Mouse (Mus musculus): ENCODE measurements around the gene Dusp23.
A peak's percentile ranks its signal among the peaks of the same experiment; 100 is the strongest.

Gene Dusp23

GRCm38 (mm10) chr1:172619235-172619634 lies 13.5 kb downstream of the Dusp23 start:
- peak; percentile 15 for DNase-seq (ENCODE audit: low read depth)

DNA sequence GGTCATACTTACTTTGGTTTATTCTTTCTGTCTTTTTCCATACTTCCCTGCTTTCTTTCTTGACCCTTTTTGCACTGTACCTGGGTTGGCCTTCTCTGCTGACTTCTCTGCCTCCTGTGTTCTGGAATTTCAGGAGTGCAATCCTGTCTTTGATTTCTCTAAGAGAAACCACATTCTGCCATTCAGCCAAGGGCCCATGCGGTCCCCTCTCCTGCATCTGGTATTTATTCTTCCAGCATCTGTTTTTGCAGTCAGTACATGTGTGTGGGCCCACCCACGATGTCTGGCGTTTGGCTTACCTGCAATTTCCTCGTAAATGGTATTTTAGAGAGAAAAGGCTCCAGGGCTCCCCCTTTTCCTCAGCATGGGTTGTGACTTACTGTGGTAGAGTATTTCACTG lies 14.6 kb downstream of the Dusp23 start:
- DNase-seq (ENCODE audit: low read depth), result no peak

DNA sequence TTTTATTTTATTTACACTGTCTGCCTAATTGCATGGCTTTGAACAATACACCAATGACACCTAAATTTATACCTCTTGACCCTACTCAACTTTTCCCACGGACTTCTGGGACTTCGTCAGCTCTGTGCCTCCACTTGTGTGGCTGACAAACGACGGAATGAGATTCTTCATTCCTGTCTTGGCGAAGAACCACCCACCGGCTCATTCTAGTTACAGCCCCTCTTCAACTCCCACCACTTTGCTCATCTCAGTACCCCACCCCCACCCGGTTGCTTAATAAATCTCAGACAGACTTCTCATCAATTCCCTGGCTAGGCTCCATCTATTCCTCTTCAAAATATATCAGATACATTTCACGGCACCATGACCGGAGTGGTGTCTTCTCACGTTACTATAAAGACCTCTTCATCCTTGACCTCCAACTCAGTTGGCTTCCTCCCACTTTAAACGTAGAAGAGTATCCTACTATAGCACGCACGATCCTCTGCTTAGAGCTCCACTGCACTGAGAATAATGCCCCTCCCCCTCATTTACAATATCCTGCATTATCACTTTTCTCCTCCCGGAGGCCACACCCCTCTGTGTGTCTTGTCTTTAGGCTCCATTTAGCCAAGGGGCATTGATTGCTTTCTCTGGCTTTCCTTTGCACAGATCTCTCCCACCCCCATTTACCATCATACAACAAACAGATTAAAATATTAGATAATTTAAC lies 15.2 kb downstream of the Dusp23 start:
- no peak for DNase-seq (ENCODE audit: low read depth)

DNA sequence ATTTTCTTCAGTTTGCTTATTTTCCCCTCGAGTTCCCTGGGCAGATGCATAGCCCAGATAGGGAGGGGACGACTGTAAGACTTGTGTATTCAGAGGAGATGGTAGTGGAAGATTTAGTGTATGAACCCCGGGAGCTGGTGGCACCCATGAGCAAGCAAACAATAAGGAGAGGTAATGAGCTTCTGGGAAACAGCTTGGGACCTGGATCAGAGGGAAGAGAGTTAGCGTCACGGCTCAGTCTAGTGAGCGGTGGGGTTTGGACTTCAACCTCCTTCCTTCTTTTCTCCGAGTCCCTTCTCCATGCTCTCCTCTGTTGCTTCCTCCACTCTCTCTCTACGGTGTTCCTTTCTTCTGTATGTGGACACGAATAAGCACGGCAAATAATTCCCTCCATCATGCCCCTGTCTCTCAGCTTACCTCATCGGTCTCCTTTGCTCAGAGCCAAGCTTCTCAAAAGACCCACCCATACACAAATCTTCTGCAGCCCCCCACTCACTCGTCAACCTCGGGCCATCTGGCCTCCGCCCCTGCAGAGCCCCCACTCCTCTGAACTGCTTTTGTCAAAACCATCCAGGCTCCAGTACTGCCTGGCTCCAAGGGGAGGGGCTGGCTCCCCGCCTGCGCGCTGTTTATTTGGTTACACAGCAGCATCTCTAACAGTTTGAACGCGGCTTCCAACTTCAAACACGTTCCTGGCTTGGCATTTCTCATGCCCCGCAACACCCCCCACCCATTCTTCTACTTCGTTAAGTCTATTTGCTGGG lies 16.0 kb downstream of the Dusp23 start:
- no peak for DNase-seq (ENCODE audit: low read depth)

DNA sequence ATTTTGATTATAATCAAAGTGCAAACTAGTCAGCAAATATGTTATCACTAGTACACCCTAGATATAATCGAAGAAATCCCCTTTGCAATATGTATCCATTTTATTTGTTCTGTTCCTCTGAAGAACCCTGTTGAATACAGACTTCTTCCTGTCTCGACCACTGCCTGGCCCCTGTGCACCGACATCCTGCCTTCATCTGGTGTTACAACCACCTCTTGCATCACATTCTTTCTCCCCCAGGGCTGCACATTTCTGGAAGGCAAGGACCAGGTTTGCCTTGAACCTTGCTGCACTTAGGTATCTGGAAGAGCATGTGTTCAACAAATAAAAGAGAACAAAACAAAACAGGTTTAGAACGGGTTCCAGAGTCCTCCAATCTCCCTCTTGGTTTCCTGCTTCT lies 17.4 kb downstream of the Dusp23 start:
- no peak for DNase-seq (ENCODE audit: low read depth)

DNA sequence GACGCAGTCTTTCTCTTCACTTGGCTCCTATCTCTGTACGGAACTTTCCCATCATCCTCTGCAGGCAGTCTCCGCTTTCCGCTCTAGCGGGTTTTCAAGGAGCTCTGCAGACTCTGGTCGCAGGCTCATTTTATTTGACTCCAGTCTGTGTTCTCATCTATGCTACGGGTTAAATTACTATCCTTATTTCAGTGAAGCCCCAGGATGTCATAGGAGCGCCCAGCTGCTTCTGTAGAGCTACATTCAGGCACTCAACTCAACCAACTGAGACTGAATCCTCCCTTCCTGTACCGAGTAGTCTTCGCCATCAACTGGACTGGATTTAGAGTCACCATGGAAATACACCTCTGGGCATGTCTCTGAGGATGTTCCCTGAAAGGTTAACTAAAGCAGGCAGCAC lies 18.1 kb downstream of the Dusp23 start:
- DNase-seq (ENCODE audit: low read depth), result no peak

DNA sequence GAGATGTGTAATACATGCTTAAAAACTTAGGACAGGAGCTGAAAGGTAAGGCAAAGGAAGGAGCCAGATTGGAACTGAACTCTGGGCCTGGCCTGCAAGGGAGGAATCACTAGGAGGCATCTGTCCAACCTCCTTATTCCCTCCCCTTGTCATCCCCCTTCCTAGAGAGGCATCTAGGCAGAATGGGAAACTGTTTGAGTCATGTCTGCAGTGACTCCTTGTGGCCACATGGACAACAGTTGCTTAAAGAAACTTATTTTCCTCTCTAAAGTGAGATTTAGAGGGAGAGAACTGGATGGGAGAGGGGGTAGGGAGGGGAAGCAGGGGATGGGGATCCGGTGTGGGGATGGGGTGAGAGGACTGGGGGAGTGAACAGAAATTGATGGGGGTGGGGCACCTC lies 20.0 kb downstream of the Dusp23 start:
- peak; percentile 20 for DNase-seq (ENCODE audit: low read depth)

DNA sequence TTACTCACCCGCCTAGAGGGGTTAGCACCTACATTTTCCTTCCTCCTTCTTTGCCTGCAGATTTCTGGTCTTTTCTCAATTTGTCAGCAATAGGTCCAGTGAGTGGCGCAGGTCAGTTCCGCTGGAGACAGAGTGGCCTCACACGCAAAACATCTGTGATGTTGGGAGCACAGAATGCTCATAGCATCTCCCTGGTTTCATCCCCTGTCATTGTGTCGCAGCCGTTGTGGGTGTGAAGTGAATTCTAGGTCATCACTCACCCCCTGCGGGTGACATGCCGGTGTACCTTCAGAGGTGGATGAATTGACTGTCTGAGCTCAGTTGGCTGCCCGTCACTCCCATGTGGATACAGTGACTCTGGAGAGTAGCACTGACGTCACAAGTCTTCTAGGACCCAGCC lies 21.5 kb downstream of the Dusp23 start:
- DNase-seq (ENCODE audit: low read depth), result no peak

GRCm38 (mm10) chr1:172602326-172602725 lies 30.4 kb downstream of the Dusp23 start, which contains the start of gene Fcrl6:
Gene Fcrl6 (minus strand): TSS chr1:172602551.
- DNase-seq (ENCODE audit: low read depth), result no peak

GRCm38 (mm10) chr1:172594495-172594894 lies 38.3 kb downstream of the Dusp23 start:
- peak; percentile 2 for DNase-seq (ENCODE audit: low read depth)

DNA sequence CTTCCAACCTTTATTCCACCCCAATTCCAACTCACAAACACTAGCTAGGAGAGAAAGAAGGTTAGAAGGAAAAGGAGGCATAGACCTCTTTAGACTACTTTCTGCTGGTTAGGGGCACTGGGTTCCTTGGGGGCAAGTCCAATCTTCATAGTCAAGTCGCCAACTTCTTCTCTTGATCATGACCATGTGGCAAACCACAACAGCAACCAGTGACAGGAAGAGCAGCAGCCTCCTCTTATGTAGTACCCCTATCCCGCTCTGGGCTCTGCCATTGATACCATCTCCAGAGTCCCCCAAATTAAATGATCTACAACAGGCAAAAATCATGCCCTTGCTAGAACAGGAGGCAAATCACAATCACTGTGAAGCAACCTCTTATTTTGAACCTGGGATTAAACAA lies 38.8 kb downstream of the Dusp23 start:
- DNase-seq (ENCODE audit: low read depth), result no peak

DNA sequence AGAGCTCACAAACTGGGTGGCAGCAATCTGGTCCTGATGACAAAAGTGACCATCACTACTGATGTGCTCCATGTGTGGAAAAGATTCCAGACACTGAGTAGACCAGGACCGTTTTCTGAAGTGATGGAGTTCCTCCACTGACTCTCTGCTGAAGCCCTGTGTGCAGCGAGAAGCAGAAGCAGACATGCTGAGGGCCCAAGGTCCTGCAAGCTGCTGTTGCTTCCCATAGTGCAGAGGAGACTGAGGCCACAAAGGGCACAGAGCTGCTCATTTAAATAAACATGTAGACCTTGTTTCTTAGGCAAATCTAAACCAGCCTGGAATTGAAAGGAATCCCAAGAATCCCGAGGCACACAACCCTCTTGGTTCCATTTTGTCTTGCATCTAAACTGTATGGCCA lies 39.4 kb downstream of the Dusp23 start:
- DNase-seq (ENCODE audit: low read depth), result no peak

GRCm38 (mm10) chr1:172590385-172590784 lies 42.4 kb downstream of the Dusp23 start, which contains the start of gene Slamf8:
Gene Slamf8 (minus strand): TSS chr1:172590568.
- peak; percentile 24 for DNase-seq (ENCODE audit: low read depth)

- no peak for DNase-seq (ENCODE audit: low read depth)
Measured at GRCm38 (mm10) chr1:172585612-172586567, 46.9 kb downstream of the Dusp23 start.

- DNase-seq (ENCODE audit: low read depth), result no peak
Measured at GRCm38 (mm10) chr1:172585026-172585425, 47.7 kb downstream of the Dusp23 start.

DNA sequence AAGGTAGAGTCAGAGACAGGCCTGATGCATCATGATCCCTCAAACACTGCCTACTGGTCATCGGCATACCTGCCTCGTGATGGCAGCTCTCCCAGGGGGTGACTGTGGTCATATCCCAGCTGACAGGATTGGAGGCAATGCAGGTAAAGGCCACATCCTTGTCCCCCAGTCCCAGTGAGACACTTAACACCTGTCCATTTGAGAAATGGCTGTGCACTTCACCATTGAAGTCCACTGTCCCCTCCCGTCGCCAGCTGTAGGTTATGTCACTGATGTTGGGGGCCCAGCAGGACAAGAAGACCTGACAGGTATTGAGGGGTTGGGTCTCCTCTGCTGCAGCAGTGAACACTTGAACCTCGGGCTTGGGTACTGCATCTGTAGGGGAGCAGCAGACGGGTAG lies 48.5 kb downstream of the Dusp23 start:
- no peak for DNase-seq (ENCODE audit: low read depth)

GRCm38 (mm10) chr1:172582436-172582835 lies 50.3 kb downstream of the Dusp23 start:
- no peak for DNase-seq (ENCODE audit: low read depth)

All from fibroblast of lung, adult 2 months (primary cell).